Mouse (Mus musculus) forebrain, embryonic 16.5 days (tissue): Measurements from ENCODE around the gene Adap2. TPM values are rescaled to one million over a fixed set of nuclear protein-coding genes. Genes with fewer than 3 reads are reported as not detected.

ENCODE experiments used
- ATAC-seq: fragments of 200-750 bp; cut with Nextera tagmentation; 2 replicates; pipeline ENCODE4 v1.8.0; 2017; ENCODE audit warnings: mild to moderate bottlenecking, moderate library complexity
- H3K27ac ChIP-seq: fragments of 300-500 bp; sonication (generic); 2 replicates; pipeline ENCODE4 v1.5.1; 2014; ENCODE audit warnings: low read length, control low read depth
- H3K27me3 ChIP-seq: fragments of 300-500 bp; sonication (generic); replicated peaks from 2 replicates; pipeline ENCODE4 v1.6.1; 2014; ENCODE audit warnings: low read length; ENCODE audit not compliant: control insufficient read depth, insufficient read depth
- H3K36me3 ChIP-seq: fragments of 300-500 bp; sonication (generic); 2 replicates; pipeline ENCODE4 v1.6.1; 2014; ENCODE audit not compliant: control insufficient read depth, insufficient read depth
- H3K4me1 ChIP-seq: fragments of 300-500 bp; sonication (generic); replicated peaks from 2 replicates; pipeline ENCODE4 v1.6.1; 2014; ENCODE audit warnings: low read length; ENCODE audit not compliant: control insufficient read depth, insufficient read depth
- H3K4me2 ChIP-seq: fragments of 300-500 bp; sonication (generic); 2 replicates; pipeline ENCODE4 v1.6.1; 2014; ENCODE audit warnings: mild to moderate bottlenecking, low read length, control low read depth
- H3K4me3 ChIP-seq: fragments of 300-500 bp; sonication (generic); replicated peaks from 2 replicates; pipeline ENCODE4 v1.5.1; 2014; ENCODE audit warnings: mild to moderate bottlenecking, low read length, control low read depth
- H3K9ac ChIP-seq: fragments of 300-500 bp; sonication (generic); replicated peaks from 2 replicates; pipeline ENCODE4 v1.6.1; 2014; ENCODE audit warnings: low read depth, low read length, control low read depth
- H3K9me3 ChIP-seq: fragments of 300-500 bp; sonication (generic); 2 replicates; pipeline ENCODE4 v1.6.1; 2016; ENCODE audit warnings: low read length; ENCODE audit not compliant: control insufficient read depth
- WGBS: fragments of 180-500 bp; shearing (Covaris S2); extraction: QIAGEN DNeasy Blood & Tissue Kit; methylation state at CpG from one replicate; pipeline ENCODE4 v1.1.7; 2014; 5-methylcytosine and 5-hydroxymethylcytosine counted together
- polyA plus RNA-seq: library from polyadenylated mRNA; unstranded; fragments of >200 nt; fragmentation: Nextera tagmentation; extraction: Ambion mirVana; gene quantifications from 2 replicates; pipeline ENCODE4 v1.2.1, GENCODE M21; 2015

Gene Adap2
- polyA plus RNA-seq, 1 experiment from 2014 or later, result 2.9 TPM

DNA sequence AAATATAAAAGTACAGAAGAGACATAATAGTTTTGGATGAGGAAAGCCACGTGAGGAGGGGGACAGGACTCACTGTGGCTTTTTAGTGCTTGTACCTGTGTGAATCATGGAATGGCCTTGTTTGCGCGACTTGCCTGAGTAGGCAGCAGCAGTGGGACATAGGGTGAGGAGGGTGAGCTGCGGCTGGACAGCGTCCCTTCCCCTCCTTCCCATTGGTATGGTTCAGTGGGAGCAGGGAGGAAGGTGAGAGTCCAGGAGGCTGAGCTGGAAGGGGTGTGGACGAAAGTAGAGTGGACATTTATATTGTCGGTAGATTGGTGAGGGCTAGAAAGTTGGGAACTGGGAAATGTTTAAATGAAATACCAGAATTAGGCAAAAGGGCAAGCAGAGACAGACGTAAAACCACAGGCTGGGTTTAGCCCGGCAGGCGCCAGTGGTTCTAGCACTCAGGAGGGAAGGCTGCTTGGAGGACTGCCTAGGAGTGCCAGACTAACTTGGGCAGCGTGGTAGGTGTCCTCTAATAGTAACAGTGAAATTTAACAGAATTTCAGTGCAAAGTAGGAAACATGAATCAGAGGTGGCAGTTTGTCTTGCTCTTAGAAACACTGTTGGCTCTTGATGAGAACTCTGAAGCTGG is 64.9 kb downstream of the Adap2 start:
- Histone ChIP-seq H3K27ac (no peak overlapping the region), H3K27me3 (no peaks in the 10 kb centered on the region), H3K4me3 (no peak overlapping the region), H3K4me2 (no peak overlapping the region), H3K9ac (no peak overlapping the region), H3K9me3 (no peaks in the 10 kb centered on the region), H3K4me1 (no peaks in the 10 kb centered on the region), H3K36me3 (peaks cover 3% of the 10 kb centered on the region)
- WGBS, result 86% methylated on average over 11 of the region's 11 CpGs
- ATAC-seq, result no peak

Other genes with a start within 250 kb of the Adap2 start
- gene Utp6, start 191.7 kb upstream of the Adap2 start, polyA plus RNA-seq, result 49.8 and 57.3 TPM in 2 replicates
- gene Suz12, start 161.0 kb upstream of the Adap2 start, polyA plus RNA-seq, result 17.5 and 19.2 TPM in 2 replicates
- gene Crlf3, start 73.1 kb upstream of the Adap2 start, polyA plus RNA-seq, result 15.8 and 22.0 TPM in 2 replicates
- gene Atad5, start 64.7 kb upstream of the Adap2 start, polyA plus RNA-seq, result 8.2 and 8.3 TPM in 2 replicates
- gene Tefm, start 11.9 kb upstream of the Adap2 start, polyA plus RNA-seq, result 24.9 and 27.2 TPM in 2 replicates
- gene Rnf135, start 29.7 kb downstream of the Adap2 start, polyA plus RNA-seq, result 3.1 and 3.4 TPM in 2 replicates
- gene Rhot1, start 54.9 kb downstream of the Adap2 start, polyA plus RNA-seq, result 79.5 and 82.6 TPM in 2 replicates
- gene Rhbdl3, start 146.8 kb downstream of the Adap2 start, polyA plus RNA-seq, result 12.2 and 13.5 TPM in 2 replicates
- 35.3 and 41.6 TPM in 2 replicates for gene 5730455P16Rik, start 223.9 kb downstream of the Adap2 start, polyA plus RNA-seq
- 246 and 250 TPM in 2 replicates for gene Zfp207, start 229.2 kb downstream of the Adap2 start, polyA plus RNA-seq